Mouse (Mus musculus) E14TG2a.4 (cell line): Measurements from ENCODE around the gene Acadsb.

Experiments used
- CTCF ChIP-seq: conservative IDR thresholded peaks from 2 replicates; pipeline ENCODE4 v1.5.1; 2014; ENCODE audit warnings: low read length
- NANOG ChIP-seq: IDR thresholded peaks from 2 replicates; pipeline ENCODE4 v1.6.1; 2014; ENCODE audit warnings: borderline replicate concordance, low read length, mixed read lengths

- TF ChIP-seq CTCF: no peak
- TF ChIP-seq NANOG: no peak
These were observed 16.9 kb downstream of the Acadsb start for GRCm38 (mm10) chr7:131427331-131427730.
